Mouse (Mus musculus) stomach, adult 2 months (tissue): ENCODE results near the gene 1700029P11Rik. TPM values are rescaled to one million over a fixed set of nuclear protein-coding genes. Genes with fewer than 3 reads are reported as not detected.

Experiments
- polyA plus RNA-seq: library from polyadenylated mRNA; depleted of rRNA; stranded (reverse); fragments of >200 nt; gene quantifications from 2 replicates; pipeline ENCODE4 v1.2.3, GENCODE M21; 2012; rRNA removed

The 1700029P11Rik gene
- polyA plus RNA-seq, result not detected in 2 replicates

DNA sequence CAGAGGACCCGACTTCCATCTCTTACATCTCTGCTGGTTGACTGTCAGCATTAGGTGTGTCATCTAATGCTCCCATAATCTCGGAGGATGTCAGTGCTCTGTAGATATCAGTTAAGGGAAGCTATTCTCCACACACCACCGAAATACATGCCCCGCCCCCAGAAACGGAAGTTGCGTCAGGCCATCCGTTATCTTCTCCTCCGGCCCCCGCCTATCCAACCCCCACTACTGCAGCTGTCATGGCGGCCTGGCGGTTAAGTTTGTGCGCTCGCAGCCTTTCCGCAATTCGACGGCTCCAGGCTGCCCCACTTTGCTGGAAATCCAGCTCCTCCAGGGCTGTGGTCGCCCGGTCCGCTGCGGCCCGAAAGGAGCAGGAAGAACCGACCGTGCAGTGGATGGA lies at the start of gene 1700029P11Rik:
1700029P11Rik (plus strand) TSS at position 220 of the 400 bp plus-strand sequence.

DNA sequence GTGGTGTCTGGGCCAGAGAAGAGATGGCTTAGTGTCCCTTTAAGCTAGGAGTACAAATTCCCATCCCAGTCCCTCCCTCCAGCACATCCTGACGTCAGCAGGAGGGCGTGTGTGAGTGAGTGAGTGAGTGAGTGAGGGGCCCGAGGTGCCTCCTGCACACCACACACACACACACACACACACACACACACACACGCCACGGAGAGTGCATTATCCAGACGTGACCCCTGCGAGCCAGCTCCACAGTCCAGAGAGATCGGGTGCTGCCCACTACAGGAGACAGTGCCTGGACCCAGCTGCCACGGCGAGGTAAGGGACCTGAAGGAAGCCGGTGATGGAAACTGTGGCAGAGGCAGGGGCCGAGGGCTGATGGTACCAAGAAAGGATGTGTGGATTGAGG lies 43.7 kb upstream of the 1700029P11Rik start, which contains the start of gene Csdc2:
Csdc2 (plus strand) TSS at position 81 of the 400 bp plus-strand sequence.

DNA sequence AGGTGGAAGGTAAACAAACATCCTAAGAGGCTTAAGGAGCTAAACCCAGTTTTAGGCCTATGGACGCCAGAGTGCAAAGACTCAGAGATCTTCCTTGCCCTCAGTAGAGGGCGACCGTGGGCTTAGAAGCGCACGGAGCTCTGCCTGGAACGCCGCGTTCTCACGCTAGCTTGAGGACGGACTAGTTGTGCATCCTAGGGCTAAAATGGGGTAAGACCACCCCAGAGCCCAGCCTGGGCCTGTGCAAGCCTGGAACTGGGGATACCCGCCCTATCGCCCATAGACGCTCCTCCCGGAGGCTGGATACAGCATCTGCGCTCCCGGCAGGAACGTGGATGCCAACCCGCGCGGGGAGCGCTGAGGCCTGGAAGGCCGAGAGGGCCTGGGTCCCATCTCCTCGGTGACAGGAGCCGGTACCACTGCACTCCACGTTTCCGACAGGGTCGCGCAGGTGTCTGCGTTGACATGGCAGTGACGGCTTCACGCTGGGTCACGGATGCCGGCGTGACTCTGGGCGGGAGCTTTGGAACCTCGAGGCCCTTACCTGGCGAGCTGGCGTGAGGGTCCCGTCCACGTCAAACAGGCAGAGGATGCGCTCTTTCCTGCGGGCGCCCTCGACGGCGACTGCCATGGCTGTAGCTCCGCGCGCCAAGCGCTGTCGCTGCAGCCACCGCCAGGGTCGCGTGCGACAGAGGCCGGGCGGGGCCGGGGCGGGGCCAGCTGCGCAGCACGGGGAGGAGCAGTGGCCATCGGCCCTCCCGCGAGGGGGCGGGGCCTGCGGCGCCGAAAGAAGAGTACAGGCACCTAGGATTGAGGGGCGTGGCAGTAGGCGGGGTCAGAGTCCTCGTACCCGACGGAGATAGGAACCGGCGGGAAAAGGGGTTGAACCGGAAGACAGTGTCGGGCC lies 19.9 kb upstream of the 1700029P11Rik start, which contains the start of gene Pmm1:
Pmm1 (minus strand) TSS at position 760 of the 907 bp plus-strand sequence.

DNA sequence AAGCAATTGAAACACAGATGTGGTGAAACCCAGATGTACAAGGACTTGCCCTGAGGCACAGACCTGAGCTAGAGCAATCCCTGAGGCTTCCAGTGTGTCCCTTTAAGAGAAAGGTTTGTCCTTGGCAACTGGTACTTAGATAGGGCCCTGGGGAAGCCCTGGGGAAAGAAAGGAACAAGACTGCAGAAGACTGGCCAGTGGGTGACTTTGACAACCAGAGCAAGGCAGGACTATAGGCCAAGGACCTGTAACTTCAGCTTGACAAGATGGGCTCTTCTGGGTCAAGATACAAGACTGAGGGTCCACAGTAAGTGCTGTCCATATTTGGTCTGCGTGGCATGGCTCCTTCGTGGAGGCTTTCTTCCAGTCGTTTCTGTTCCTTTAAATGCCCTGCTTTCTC lies 7.3 kb downstream of the 1700029P11Rik start, which contains the start of gene Xrcc6:
Xrcc6 (plus strand) TSS at position 190 of the 400 bp plus-strand sequence.

Other genes with a start within 250 kb of the 1700029P11Rik start
- 8.7 and 9.2 TPM in 2 replicates for gene Zc3h7b, start 235.5 kb upstream of the 1700029P11Rik start, polyA plus RNA-seq
- 14.0 and 16.3 TPM in 2 replicates for gene Rangap1, start 235.0 kb upstream of the 1700029P11Rik start, polyA plus RNA-seq
- 5.7 and 6.1 TPM in 2 replicates for gene Tef, start 178.1 kb upstream of the 1700029P11Rik start, polyA plus RNA-seq
- 13.6 and 13.8 TPM in 2 replicates for gene Tob2, start 121.7 kb upstream of the 1700029P11Rik start, polyA plus RNA-seq
- 20.7 and 21.6 TPM in 2 replicates for gene Phf5a, start 108.6 kb upstream of the 1700029P11Rik start, polyA plus RNA-seq
- gene Aco2, start 108.2 kb upstream of the 1700029P11Rik start, polyA plus RNA-seq, result 137 and 147 TPM in 2 replicates
- gene Polr3h, start 54.3 kb upstream of the 1700029P11Rik start, polyA plus RNA-seq, result 4.3 TPM in 2 replicates
- 4.6 and 4.8 TPM in 2 replicates for gene Csdc2, start 43.8 kb upstream of the 1700029P11Rik start, polyA plus RNA-seq
- 30.1 and 41.6 TPM in 2 replicates for gene Pmm1, start 19.6 kb upstream of the 1700029P11Rik start, polyA plus RNA-seq
- gene Xrcc6, start 7.3 kb downstream of the 1700029P11Rik start, polyA plus RNA-seq, result 5.4 and 5.5 TPM in 2 replicates
- 16.3 and 33.1 TPM in 2 replicates for gene Desi1, start 53.3 kb downstream of the 1700029P11Rik start, polyA plus RNA-seq
- gene Snu13, start 67.1 kb downstream of the 1700029P11Rik start, polyA plus RNA-seq, result 22.7 and 26.4 TPM in 2 replicates
- gene 4930407I10Rik, start 78.6 kb downstream of the 1700029P11Rik start, polyA plus RNA-seq, result not detected in 2 replicates
- 0.04 TPM in 1 of 2 replicates, not detected in the other for gene Mei1, start 89.5 kb downstream of the 1700029P11Rik start, polyA plus RNA-seq
- 3.5 and 4.8 TPM in 2 replicates for gene Ccdc134, start 147.4 kb downstream of the 1700029P11Rik start, polyA plus RNA-seq
- 159 and 162 TPM in 2 replicates for gene Srebf2, start 166.6 kb downstream of the 1700029P11Rik start, polyA plus RNA-seq
- 0.22 and 0.34 TPM in 2 replicates for gene Shisa8, start 232.3 kb downstream of the 1700029P11Rik start, polyA plus RNA-seq
- 0.11 and 0.12 TPM in 2 replicates for gene Tnfrsf13c, start 243.8 kb downstream of the 1700029P11Rik start, polyA plus RNA-seq